Mouse (Mus musculus): ENCODE results near the gene Oxnad1. TPM values are rescaled to one million over a fixed set of nuclear protein-coding genes. Genes with fewer than 3 reads are reported as not detected.

Gene Oxnad1
- polyA plus RNA-seq, 1 experiment from 2014 or later = 20.9 TPM

- Histone ChIP-seq H3K27me3 (no peaks in the 10 kb centered on the region), H3K9ac (no peak overlapping the region), H3K4me1 (no peaks in the 10 kb centered on the region), H3K36me3 (no peaks in the 10 kb centered on the region), H3K4me2 (no peak overlapping the region), H3K4me3 (no peak overlapping the region), H3K9me3 (no peaks in the 10 kb centered on the region), H3K27ac (no peak overlapping the region)
- 82% methylated on average over 2 of the region's 2 CpGs for WGBS
- no peak for ATAC-seq (ENCODE audit: borderline replicate concordance, extremely low read depth, low FRiP score, low TSS enrichment)
These were observed 65.7 kb downstream of the Oxnad1 start for GRCm38 (mm10) chr14:32150872-32151271.

GRCm38 (mm10) chr14:32152243-32152965 lies 67.2 kb downstream of the Oxnad1 start:
- Histone ChIP-seq H3K4me1 (no peaks in the 10 kb centered on the region), H3K27me3 (no peaks in the 10 kb centered on the region), H3K9ac (no peak overlapping the region), H3K4me3 (no peak overlapping the region), H3K36me3 (no peaks in the 10 kb centered on the region), H3K27ac (no peak overlapping the region), H3K9me3 (no peaks in the 10 kb centered on the region), H3K4me2 (no peak overlapping the region)
- ATAC-seq (ENCODE audit: borderline replicate concordance, extremely low read depth, low FRiP score, low TSS enrichment) = no peak
- 85% methylated on average over 18 of the region's 18 CpGs for WGBS

Other genes starting within 250 kb of the Oxnad1 start
- 0.10 and 0.16 TPM in 2 replicates for gene Galnt15, start 56.4 kb upstream of the Oxnad1 start, polyA plus RNA-seq (2015; fragmentation: Nextera tagmentation; extraction: Ambion mirVana)
- gene Dph3, start 355 bp downstream of the Oxnad1 start, polyA plus RNA-seq (2015; fragmentation: Nextera tagmentation; extraction: Ambion mirVana) = 74.9 and 84.6 TPM in 2 replicates
- not detected in 2 replicates for gene Msmb, start 56.6 kb downstream of the Oxnad1 start, polyA plus RNA-seq (2015; fragmentation: Nextera tagmentation; extraction: Ambion mirVana)
- 97.6 and 100 TPM in 2 replicates for gene Ncoa4, start 74.5 kb downstream of the Oxnad1 start, polyA plus RNA-seq (2015; fragmentation: Nextera tagmentation; extraction: Ambion mirVana)
- gene Timm23, start 116.5 kb downstream of the Oxnad1 start, polyA plus RNA-seq (2015; fragmentation: Nextera tagmentation; extraction: Ambion mirVana) = 252 and 264 TPM in 2 replicates
- gene Parg, start 116.6 kb downstream of the Oxnad1 start, polyA plus RNA-seq (2015; fragmentation: Nextera tagmentation; extraction: Ambion mirVana) = 37.9 and 39.7 TPM in 2 replicates
- gene Ogdhl, start 236.6 kb downstream of the Oxnad1 start, polyA plus RNA-seq (2015; fragmentation: Nextera tagmentation; extraction: Ambion mirVana) = 10.1 and 10.3 TPM in 2 replicates

Data from lung, embryonic 15.5 days (tissue).